Mouse (Mus musculus) right cerebral cortex, postnatal 36 days (tissue): ENCODE measurements around the gene Tanc2.

Experiments used
- DNase-seq, 2 experiments: peaks; one replicate each; pipeline ENCODE4 v3.0.0; 2022; ENCODE audit warnings: low spot score in 2 of 2, mixed read lengths in 1 of 2

The Tanc2 gene

GRCm38 (mm10) chr11:105648026-105648425, 58.2 kb downstream of the Tanc2 start:
- no peak for DNase-seq

- no peak for DNase-seq
Observed at GRCm38 (mm10) chr11:105654616-105655015, 64.8 kb downstream of the Tanc2 start.

GRCm38 (mm10) chr11:105655335-105655734, 65.5 kb downstream of the Tanc2 start:
- DNase-seq: no peak

GRCm38 (mm10) chr11:105667879-105668278, 78.1 kb downstream of the Tanc2 start:
- DNase-seq: no peak

GRCm38 (mm10) chr11:105678996-105679395, 89.2 kb downstream of the Tanc2 start:
- no peak for DNase-seq

GRCm38 (mm10) chr11:105684747-105685146, 95.0 kb downstream of the Tanc2 start:
- no peak for DNase-seq

GRCm38 (mm10) chr11:105700528-105700927, 110.7 kb downstream of the Tanc2 start:
- no peak for DNase-seq

- DNase-seq: no peak
Observed at GRCm38 (mm10) chr11:105719660-105720059, 129.9 kb downstream of the Tanc2 start.

GRCm38 (mm10) chr11:105731541-105731940, 141.8 kb downstream of the Tanc2 start:
- DNase-seq: peak; percentile 10 to 39

- DNase-seq: peak in 1 of 2 experiments; percentile 3
Observed at GRCm38 (mm10) chr11:105731989-105732531, 142.3 kb downstream of the Tanc2 start.

- DNase-seq: no peak
Observed at GRCm38 (mm10) chr11:105743171-105743570, 153.4 kb downstream of the Tanc2 start.

- no peak for DNase-seq
Observed at GRCm38 (mm10) chr11:105749297-105750071, 159.7 kb downstream of the Tanc2 start.

GRCm38 (mm10) chr11:105758561-105759203, 168.9 kb downstream of the Tanc2 start:
- no peak for DNase-seq

GRCm38 (mm10) chr11:105759413-105759812, 169.6 kb downstream of the Tanc2 start:
- DNase-seq: no peak

GRCm38 (mm10) chr11:105760346-105760745, 170.6 kb downstream of the Tanc2 start:
- no peak for DNase-seq

- DNase-seq: no peak
Observed at GRCm38 (mm10) chr11:105777802-105778201, 188.0 kb downstream of the Tanc2 start.

- no peak for DNase-seq
Observed at GRCm38 (mm10) chr11:105792501-105792900, 202.7 kb downstream of the Tanc2 start.

GRCm38 (mm10) chr11:105803686-105804085, 213.9 kb downstream of the Tanc2 start:
- no peak for DNase-seq

GRCm38 (mm10) chr11:105804776-105805175, 215.0 kb downstream of the Tanc2 start:
- no peak for DNase-seq

GRCm38 (mm10) chr11:105807103-105807502, 217.3 kb downstream of the Tanc2 start:
- no peak for DNase-seq

- DNase-seq: no peak
Observed at GRCm38 (mm10) chr11:105823246-105823645, 233.5 kb downstream of the Tanc2 start.

- no peak for DNase-seq
Observed at GRCm38 (mm10) chr11:105823759-105824158, 234.0 kb downstream of the Tanc2 start.

GRCm38 (mm10) chr11:105828175-105828574, 238.4 kb downstream of the Tanc2 start:
- peak in 1 of 2 experiments; percentile 57 for DNase-seq
